Mouse (Mus musculus): ENCODE data around the gene Nipal1.

GRCm38 (mm10) chr5:72694684-72695083, 47.1 kb downstream of the Nipal1 start:
- no peak for TF ChIP-seq EP300 (IDR thresholded peaks at IDR 0.05; ENCODE audit: insufficient read depth, low read depth, low read length)
- TF ChIP-seq CTCF (IDR thresholded peaks at IDR 0.05; ENCODE audit: low read depth, low read length): no peak
- TF ChIP-seq POLR2A (IDR thresholded peaks at IDR 0.05; ENCODE audit: insufficient read depth, low read length): no peak

All from ES-Bruce4 (cell line).